Mouse (Mus musculus): ENCODE measurements around the gene Smim13. TPM values are rescaled to one million over a fixed set of nuclear protein-coding genes. Genes with fewer than 3 reads are reported as not detected.
"Not testable (repeated sequence)": the region's sequence is repeated elsewhere in the genome, so short reads cannot be mapped to it uniquely, and the experiment has no call there.

Gene Smim13
- polyA plus RNA-seq, 1 experiment from 2014 or later = 9.9 TPM

DNA sequence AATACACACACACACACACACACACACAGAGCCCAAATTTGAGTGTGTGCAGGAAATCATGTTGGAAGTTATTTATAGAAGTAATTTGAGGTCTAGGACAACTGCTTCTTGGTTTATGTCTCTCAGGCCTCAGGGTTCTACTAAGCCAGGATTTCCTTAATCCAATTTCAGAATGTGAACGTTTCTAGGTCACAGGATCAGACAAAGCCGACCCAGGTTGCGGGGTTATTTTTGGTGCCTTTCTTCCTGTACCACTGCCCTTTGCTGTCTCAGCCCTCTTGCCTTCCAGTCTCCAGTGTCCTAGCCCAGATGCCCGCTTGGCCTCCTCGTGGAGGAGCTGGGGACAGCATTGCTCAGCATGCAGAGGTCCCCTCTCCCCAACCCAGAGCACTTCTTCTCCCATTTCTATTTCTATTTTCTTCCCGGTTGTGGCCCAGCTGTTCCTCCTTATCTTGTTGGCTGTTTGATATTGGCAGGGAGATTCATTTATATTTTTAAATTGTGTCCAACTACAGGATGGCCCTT, 5.3 kb upstream of the Smim13 start:
- no peaks in the 10 kb centered on the region for H3K36me3 ChIP-seq (replicated peaks)
- DNase-seq (ENCODE audit: extremely low spot score, low spot score) = no peak
- 0 out of 2 replicates have a peak, but pooled peaks cover 7% of the 10 kb centered on the region for H3K27me3 ChIP-seq (ENCODE audit: poor library complexity, severe bottlenecking)
- H3K9me3 ChIP-seq = no peaks in the 10 kb centered on the region
- H3K27ac ChIP-seq = no peak overlapping the region
- 70% methylated on average over 6 of the region's 6 CpGs for WGBS
- peaks cover 7% of the 10 kb centered on the region for H3K4me1 ChIP-seq
- no peak overlapping the region for H3K4me3 ChIP-seq

DNA sequence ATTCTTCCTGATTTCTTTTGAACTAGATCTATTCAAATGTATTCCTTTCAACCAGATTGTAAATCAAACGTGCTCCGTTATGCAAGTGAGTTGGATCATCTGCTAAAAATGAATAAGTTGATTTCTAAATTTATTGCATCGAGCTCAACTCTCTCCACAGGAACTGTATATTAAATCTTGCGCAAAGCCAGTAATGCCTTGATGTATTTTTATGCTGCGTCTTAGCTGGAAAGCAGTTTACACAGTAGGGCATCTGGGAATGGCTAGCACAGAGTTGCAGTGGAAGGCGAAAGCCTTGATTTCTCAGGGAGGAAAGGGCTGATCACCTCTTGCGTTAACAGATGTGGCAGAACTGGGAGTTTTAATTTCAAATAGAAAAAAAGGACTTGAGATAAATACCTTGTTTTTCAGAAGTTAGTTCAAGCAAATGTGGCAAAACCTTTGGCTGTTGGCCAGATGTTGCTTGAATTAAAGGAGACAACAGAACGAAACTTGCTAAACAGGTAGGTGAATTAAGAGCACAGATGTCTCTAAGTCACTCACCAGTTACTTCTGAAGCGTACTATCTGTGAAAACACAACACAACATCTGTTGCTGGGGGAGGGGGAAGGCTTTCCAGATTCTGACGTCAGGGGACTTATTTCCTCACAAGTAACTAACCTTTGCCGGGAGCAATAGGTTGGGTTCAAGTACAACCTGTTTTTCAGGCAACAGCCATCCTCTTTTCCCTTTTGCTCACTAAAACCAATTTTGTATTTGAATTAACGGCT, 708 bp upstream of the Smim13 start:
- H3K36me3 ChIP-seq (replicated peaks) = no peaks in the 10 kb centered on the region
- peak overlapping the region; percentile 93 for H3K27ac ChIP-seq
- no peaks in the 10 kb centered on the region for H3K27me3 ChIP-seq (ENCODE audit: poor library complexity, severe bottlenecking)
- H3K9me3 ChIP-seq = no peaks in the 10 kb centered on the region
- H3K4me1 ChIP-seq = peaks cover 16% of the 10 kb centered on the region
- H3K4me3 ChIP-seq = peak overlapping the region; percentile 84
- no peak for DNase-seq (ENCODE audit: extremely low spot score, low spot score)
- WGBS = 50% methylated on average over 12 of the region's 12 CpGs

DNA sequence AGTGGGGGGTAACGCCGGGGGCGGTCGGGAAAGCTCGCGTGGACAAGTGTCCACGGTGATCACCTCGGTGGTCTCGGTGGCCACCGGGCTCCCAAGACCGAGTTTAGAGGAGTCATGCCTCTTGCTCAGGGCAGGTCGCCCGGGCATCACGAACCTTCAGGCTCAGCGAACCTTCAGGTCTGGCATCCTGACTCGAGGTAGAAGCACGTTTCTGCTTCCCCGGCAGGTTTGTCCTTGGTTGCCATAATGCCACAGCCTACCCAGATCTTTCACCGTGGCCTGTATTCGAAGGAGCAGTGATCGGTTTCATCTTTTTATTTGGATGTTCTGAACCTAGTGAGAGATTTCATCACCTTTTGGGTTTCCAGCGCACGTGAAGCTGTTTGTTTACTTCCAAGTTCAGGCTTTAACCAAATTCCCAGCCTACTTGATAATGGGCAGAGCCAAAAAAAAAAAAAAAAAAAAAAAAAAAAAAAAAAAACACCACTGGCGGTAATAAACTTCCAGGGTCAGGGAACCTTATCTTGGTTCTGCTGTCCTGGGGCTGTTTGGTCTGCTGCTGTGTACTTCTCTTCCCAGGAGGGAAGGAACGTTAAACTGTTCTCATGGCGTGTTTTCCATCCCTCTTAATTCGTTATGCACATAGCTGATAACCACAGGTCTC, 806 bp downstream of the Smim13 start:
- no peaks in the 10 kb centered on the region for H3K9me3 ChIP-seq
- DNase-seq (ENCODE audit: extremely low spot score, low spot score) = no peak
- H3K27me3 ChIP-seq (ENCODE audit: poor library complexity, severe bottlenecking) = no peaks in the 10 kb centered on the region
- peak overlapping the region; percentile 93 for H3K27ac ChIP-seq
- H3K4me3 ChIP-seq = peak overlapping the region; percentile 84
- peaks cover 16% of the 10 kb centered on the region for H3K4me1 ChIP-seq
- WGBS = 3% methylated on average over 27 of the region's 27 CpGs
- H3K36me3 ChIP-seq (replicated peaks) = no peaks in the 10 kb centered on the region

DNA sequence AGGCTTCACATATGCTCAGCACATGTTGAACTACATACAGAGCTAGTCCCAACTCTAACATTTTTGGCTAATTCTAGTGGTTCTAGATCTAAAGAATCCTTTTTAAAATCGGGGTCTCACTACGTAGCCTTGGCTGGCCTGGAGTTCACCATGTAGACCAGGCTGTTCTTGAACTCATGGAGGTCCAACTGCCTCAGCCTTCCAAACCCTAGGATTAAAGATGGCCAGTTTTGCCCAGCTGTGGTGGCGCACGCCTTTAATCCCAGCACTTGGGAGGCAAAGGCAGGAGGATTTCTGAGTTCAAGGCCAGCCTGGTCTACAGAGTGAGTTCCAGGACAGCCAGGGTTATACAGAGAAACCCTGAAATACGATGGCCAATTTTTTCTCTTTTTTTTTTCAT, 1.6 kb downstream of the Smim13 start:
- WGBS = 91% methylated on average over 5 of the region's 5 CpGs
- not testable (repeated sequence) for H3K27ac ChIP-seq; H3K9me3 ChIP-seq; H3K36me3 ChIP-seq (replicated peaks); H3K4me3 ChIP-seq; H3K27me3 ChIP-seq (ENCODE audit: poor library complexity, severe bottlenecking); DNase-seq (ENCODE audit: extremely low spot score, low spot score)
- peaks cover 16% of the 10 kb centered on the region for H3K4me1 ChIP-seq

DNA sequence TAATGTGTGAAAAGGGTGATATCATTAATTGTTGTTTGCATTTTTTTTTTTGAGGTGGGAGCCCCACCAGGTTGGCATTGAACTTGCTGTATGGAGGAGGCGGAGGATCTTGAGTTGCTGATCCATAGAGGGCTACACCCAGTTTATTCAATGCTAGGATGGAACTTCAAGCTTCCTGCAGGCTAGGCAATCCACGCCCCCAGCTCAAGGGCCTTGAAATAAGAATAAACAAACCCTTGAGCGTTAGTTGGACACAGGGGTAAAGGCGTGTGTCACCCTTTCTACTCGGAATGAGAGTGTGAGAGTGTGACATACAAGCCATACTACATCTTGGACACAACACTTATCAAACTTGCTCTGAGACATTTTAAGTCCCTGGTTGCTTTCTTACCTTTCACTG, 2.0 kb downstream of the Smim13 start:
- H3K36me3 ChIP-seq (replicated peaks) = no peaks in the 10 kb centered on the region
- no peaks in the 10 kb centered on the region for H3K27me3 ChIP-seq (ENCODE audit: poor library complexity, severe bottlenecking)
- H3K9me3 ChIP-seq = no peaks in the 10 kb centered on the region
- 84% methylated on average over 5 of the region's 5 CpGs for WGBS
- DNase-seq (ENCODE audit: extremely low spot score, low spot score) = no peak
- no peak overlapping the region for H3K4me3 ChIP-seq
- H3K4me1 ChIP-seq = peaks cover 16% of the 10 kb centered on the region
- H3K27ac ChIP-seq = no peak overlapping the region

DNA sequence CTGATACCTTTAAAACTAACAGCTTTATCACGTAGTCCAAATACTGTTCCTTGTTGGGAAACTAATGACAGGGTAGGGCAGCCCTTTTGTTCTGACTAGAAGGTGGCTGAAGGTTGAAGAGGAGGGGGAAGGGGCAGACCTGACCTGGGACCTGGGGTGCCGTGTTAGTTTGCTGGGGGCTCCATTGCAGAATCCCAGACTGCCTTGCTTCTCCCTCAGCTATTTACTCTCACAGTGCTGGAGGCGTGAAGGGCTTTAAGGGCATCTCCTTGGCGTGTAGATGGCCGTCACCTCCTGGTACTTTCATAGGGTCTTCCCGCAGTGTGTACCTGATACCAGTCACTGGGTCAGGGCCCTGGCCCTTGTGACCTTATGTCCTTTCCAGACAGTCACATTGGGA, 2.5 kb downstream of the Smim13 start:
- H3K27me3 ChIP-seq (ENCODE audit: poor library complexity, severe bottlenecking) = no peaks in the 10 kb centered on the region
- peaks cover 16% of the 10 kb centered on the region for H3K4me1 ChIP-seq
- H3K36me3 ChIP-seq (replicated peaks) = no peaks in the 10 kb centered on the region
- no peaks in the 10 kb centered on the region for H3K9me3 ChIP-seq
- WGBS = 77% methylated on average over 6 of the region's 6 CpGs
- no peak overlapping the region for H3K4me3 ChIP-seq
- no peak for DNase-seq (ENCODE audit: extremely low spot score, low spot score)
- H3K27ac ChIP-seq = no peak overlapping the region

DNA sequence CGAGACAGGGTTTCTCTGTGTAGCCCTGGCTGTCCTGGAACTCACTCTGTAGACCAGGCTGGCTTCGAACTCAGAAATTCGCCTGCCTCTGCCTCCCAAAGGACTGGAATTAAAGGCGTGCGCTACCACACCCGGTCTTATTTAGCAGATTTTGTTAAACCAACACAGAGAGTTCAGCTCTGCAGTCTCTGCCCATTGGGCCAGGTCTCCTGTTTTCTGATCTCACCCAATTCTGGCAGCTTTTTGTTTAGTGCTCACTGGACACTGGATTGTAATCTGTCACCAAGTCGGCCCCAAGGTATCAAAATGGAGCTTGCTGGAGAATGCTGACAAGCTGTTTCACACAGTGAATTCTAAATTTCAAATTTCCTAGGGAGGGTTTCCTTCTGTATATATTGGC, 3.1 kb downstream of the Smim13 start:
- Histone ChIP-seq H3K9me3 (no peaks in the 10 kb centered on the region), H3K27ac (no peak overlapping the region), H3K36me3 (replicated peaks) (no peaks in the 10 kb centered on the region), H3K27me3 (ENCODE audit: poor library complexity, severe bottlenecking) (no peaks in the 10 kb centered on the region), H3K4me3 (no peak overlapping the region), H3K4me1 (peaks cover 16% of the 10 kb centered on the region)
- 92% methylated on average over 7 of the region's 7 CpGs for WGBS
- DNase-seq (ENCODE audit: extremely low spot score, low spot score) = no peak

DNA sequence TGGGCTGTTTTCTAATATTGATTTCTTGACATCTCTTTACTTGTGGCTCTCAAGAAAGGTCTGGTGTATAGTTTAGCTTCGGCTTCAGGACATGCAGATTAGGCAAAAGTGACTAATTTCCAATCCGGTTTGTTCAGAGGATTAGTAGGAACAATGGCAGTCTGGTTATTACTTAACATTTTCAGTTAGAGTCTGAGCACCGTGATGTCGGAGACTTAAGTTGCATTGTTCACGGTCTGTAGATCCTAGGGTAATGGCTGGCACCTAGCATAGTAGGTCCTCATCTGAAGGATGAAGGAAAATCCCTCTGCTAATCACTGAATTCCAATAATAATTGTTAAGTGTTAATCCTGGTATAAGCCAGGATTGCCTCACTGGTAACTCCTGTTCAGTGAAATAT, 6.5 kb downstream of the Smim13 start:
- DNase-seq (ENCODE audit: extremely low spot score, low spot score) = no peak
- 81% methylated on average over 5 of the region's 5 CpGs for WGBS
- no peaks in the 10 kb centered on the region for H3K36me3 ChIP-seq (replicated peaks)
- H3K9me3 ChIP-seq = no peaks in the 10 kb centered on the region
- peaks cover 5% of the 10 kb centered on the region for H3K4me1 ChIP-seq
- H3K27ac ChIP-seq = no peak overlapping the region
- H3K4me3 ChIP-seq = no peak overlapping the region
- no peaks in the 10 kb centered on the region for H3K27me3 ChIP-seq (ENCODE audit: poor library complexity, severe bottlenecking)

DNA sequence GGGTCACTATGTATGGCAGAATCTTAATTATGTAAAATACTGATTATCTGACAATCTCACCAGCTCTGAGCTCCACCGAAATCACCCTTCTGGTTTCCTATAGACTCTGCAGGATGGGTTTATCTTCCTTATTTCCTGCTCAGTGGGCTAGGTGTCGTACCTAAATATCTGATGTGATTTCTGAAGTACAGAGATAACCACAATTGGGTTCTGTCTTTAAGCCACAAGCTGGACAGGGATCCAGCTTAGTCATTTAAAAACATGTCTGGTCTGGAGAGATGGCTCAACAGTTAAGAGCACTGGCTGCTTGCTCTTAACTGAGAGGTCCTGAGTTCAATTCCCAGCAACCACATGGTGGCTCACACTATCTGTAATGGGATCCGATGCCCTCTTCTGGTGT, 7.3 kb downstream of the Smim13 start:
- no peak overlapping the region for H3K4me3 ChIP-seq
- 90% methylated on average over 3 of the region's 3 CpGs for WGBS

DNA sequence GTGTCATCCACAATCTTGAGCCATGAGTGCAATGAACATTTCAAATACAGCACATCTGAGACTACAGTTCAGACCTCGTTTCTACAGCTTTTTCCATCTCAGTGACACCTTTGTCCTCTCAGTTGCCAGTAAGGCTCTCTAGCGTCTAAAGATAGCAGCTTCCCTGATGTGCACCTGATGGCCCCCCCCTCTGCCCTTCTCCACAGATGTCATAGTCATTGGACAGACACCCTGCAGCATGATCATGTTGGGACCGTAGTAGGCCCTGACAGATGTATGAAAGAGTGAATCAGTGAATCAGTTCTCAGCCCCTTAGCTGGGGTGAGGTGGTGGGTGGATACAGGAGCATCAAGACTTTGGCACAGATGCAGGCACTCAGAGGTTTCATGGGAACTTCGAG, 8.2 kb downstream of the Smim13 start:
- Histone ChIP-seq H3K9me3 (no peaks in the 10 kb centered on the region), H3K4me3 (no peak overlapping the region), H3K36me3 (replicated peaks) (no peaks in the 10 kb centered on the region), H3K4me1 (no peaks in the 10 kb centered on the region), H3K27ac (no peak overlapping the region), H3K27me3 (ENCODE audit: poor library complexity, severe bottlenecking) (no peaks in the 10 kb centered on the region)
- no peak for DNase-seq (ENCODE audit: extremely low spot score, low spot score)
- 83% methylated on average over 4 of the region's 4 CpGs for WGBS

More for the DNA sequence above, 7.3 kb downstream of the Smim13 start:
- Histone ChIP-seq H3K4me1 (peaks cover 3% of the 10 kb centered on the region; the same call in 1 of the 2 replicates), H3K9me3 (no peaks in the 10 kb centered on the region), H3K27me3 (ENCODE audit: poor library complexity, severe bottlenecking) (no peaks in the 10 kb centered on the region), H3K36me3 (replicated peaks) (no peaks in the 10 kb centered on the region), H3K27ac (no peak overlapping the region)
- no peak for DNase-seq (ENCODE audit: extremely low spot score, low spot score)

DNA sequence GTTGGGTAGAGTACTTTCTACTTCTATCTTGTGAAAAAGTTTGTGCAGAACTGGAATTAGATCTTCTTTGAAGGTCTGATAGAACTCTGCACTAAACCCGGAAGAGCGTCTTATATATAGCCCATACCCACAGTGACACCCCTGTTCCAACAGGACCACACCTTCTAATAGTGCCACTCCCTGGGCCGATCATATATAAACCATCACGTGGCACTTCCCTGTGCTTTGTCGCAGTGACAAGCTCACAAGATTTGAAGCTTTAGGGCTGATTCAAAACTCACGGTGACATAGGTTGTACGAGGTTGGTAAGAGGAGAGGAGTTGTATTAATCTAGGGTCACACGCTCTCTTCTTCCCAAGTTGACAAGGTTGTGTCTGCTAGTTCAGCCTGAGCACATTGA, 12.0 kb downstream of the Smim13 start:
- H3K27me3 ChIP-seq (ENCODE audit: poor library complexity, severe bottlenecking); H3K4me3 ChIP-seq; H3K27ac ChIP-seq; H3K36me3 ChIP-seq (replicated peaks); H3K9me3 ChIP-seq; DNase-seq (ENCODE audit: extremely low spot score, low spot score); H3K4me1 ChIP-seq: not testable (repeated sequence)
- WGBS = 98% methylated on average over 8 of the region's 8 CpGs

DNA sequence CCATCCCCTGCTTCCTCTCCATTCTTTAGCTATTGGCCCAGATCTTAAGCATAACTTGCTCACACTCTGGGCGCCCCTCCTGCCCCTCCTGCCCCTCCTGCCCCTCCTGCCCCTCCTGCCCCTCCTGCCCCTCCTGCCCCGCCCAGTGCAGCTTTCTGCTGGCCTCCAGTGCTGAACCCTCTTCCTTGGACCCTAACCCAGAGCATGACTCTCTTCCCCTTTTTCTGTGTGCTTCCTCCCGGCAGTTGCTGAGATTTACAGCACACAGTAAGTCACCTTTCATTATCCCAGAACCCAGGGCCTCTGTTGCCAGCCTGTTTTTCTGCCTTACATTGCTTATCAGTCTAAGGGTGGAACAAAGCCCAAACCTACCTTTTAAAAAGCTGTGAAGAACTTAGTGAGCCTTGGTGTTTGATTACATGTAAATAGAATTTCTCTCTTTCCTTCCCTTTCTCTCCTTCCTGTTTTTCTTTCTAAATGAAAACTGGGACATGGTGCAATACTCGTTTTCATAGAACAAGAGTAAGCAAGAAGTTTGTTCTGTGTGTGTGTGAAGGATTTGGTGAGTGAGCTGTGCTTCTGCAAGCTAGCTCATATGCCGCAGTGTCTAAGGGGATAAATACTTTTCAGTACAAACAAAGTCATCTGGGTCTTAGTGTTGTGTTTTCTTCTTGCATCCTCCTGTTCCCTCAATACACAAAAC, 13.8 kb downstream of the Smim13 start:
- H3K27me3 ChIP-seq (ENCODE audit: poor library complexity, severe bottlenecking) = no peaks in the 10 kb centered on the region
- H3K4me1 ChIP-seq = peaks cover 4% of the 10 kb centered on the region; the same call in 1 of the 2 replicates
- H3K9me3 ChIP-seq = 0 out of 2 replicates have a peak, but pooled peaks cover 4% of the 10 kb centered on the region
- WGBS = 88% methylated on average over 5 of the region's 5 CpGs
- DNase-seq (ENCODE audit: extremely low spot score, low spot score) = no peak
- H3K36me3 ChIP-seq (replicated peaks) = no peaks in the 10 kb centered on the region; the same call in 1 of the 2 replicates
- H3K4me3 ChIP-seq = no peak overlapping the region
- no peak overlapping the region for H3K27ac ChIP-seq
